Mouse (Mus musculus) v-Abl transformed pro-B cells (cell line): ENCODE measurements around the gene Cep57l1.

Experiments used
- in situ Hi-C, 2 experiments: fragments of 400-800 bp; cut with MboI; formaldehyde crosslinking; loops; one replicate each; pipeline ENCODE4 v1.15.1; 2025; ENCODE audit not compliant: unreplicated experiment in 2 of 2

Gene Cep57l1

GRCm38 (mm10) chr10:41819307-41819706 is 9.6 kb upstream of the Cep57l1 start:
- in situ Hi-C loops: loop anchor here (10.0 to 25.0 kb wide), 4 partner anchors 65 to 818 kb away; partner anchors contain the start of genes Cd164 (in 1 of the 2) and Snx3 (in 1 of the 2)

GRCm38 (mm10) chr10:41818733-41819070 is 9.0 kb upstream of the Cep57l1 start:
- in situ Hi-C loops: loop anchor here (10.0 to 25.0 kb wide), 4 partner anchors 66 to 819 kb away; partner anchors contain the start of genes Cd164 (in 1 of the 2) and Snx3 (in 1 of the 2)

GRCm38 (mm10) chr10:41818036-41818732 is 8.5 kb upstream of the Cep57l1 start:
- in situ Hi-C loops: loop anchor here (10.0 to 25.0 kb wide), 4 partner anchors 67 to 819 kb away; partner anchors contain the start of genes Cd164 (in 1 of the 2) and Snx3 (in 1 of the 2)

GRCm38 (mm10) chr10:41816516-41816915 is 6.8 kb upstream of the Cep57l1 start:
- in situ Hi-C loops: loop anchor here (10.0 to 25.0 kb wide), 4 partner anchors 68 to 821 kb away; partner anchors contain the start of genes Cd164 (in 1 of the 2) and Snx3 (in 1 of the 2)

- in situ Hi-C loops: loop anchor here (10.0 to 25.0 kb wide), 4 partner anchors 70 to 823 kb away; partner anchors contain the start of genes Cd164 (in 1 of the 2) and Snx3 (in 1 of the 2)
Measured at GRCm38 (mm10) chr10:41814305-41814853, 4.7 kb upstream of the Cep57l1 start.

GRCm38 (mm10) chr10:41812566-41812965 is 2.9 kb upstream of the Cep57l1 start:
- in situ Hi-C loops: loop anchor here (10.0 to 25.0 kb wide), 4 partner anchors 72 to 825 kb away; partner anchors contain the start of genes Cd164 (in 1 of the 2) and Snx3 (in 1 of the 2)

GRCm38 (mm10) chr10:41810564-41811455 is 1.1 kb upstream of the Cep57l1 start:
- in situ Hi-C loops: loop anchor here (10.0 to 25.0 kb wide), 4 partner anchors 74 to 826 kb away; partner anchors contain the start of genes Cd164 (in 1 of the 2) and Snx3 (in 1 of the 2)

- in situ Hi-C loops: loop anchor here (10.0 to 25.0 kb wide), 4 partner anchors 294 to 828 kb away; partner anchors contain the start of genes Cd164 (in 2 of the 2) and Snx3 (in 1 of the 2)
Measured at GRCm38 (mm10) chr10:41809080-41809770, 446 bp downstream of the Cep57l1 start.

- in situ Hi-C loops: loop anchor here (10.0 to 25.0 kb wide), 4 partner anchors 291 to 831 kb away; partner anchors contain the start of genes Cd164 (in 2 of the 2) and Snx3 (in 1 of the 2)
Measured at GRCm38 (mm10) chr10:41805729-41806355, 3.8 kb downstream of the Cep57l1 start.

GRCm38 (mm10) chr10:41804711-41805110 is 5.0 kb downstream of the Cep57l1 start:
- in situ Hi-C loops: loop anchor here (10.0 to 25.0 kb wide), 4 partner anchors 290 to 833 kb away; partner anchors contain the start of genes Cd164 (in 2 of the 2) and Snx3 (in 1 of the 2)

GRCm38 (mm10) chr10:41803467-41803866 is 6.2 kb downstream of the Cep57l1 start:
- in situ Hi-C loops: loop anchor here (10.0 to 25.0 kb wide), 4 partner anchors 289 to 834 kb away; partner anchors contain the start of genes Cd164 (in 2 of the 2) and Snx3 (in 1 of the 2)

GRCm38 (mm10) chr10:41797253-41797652 is 12.4 kb downstream of the Cep57l1 start:
- in situ Hi-C loops: no loop called here

GRCm38 (mm10) chr10:41792375-41792774 is 17.3 kb downstream of the Cep57l1 start:
- in situ Hi-C loops: no loop called here

GRCm38 (mm10) chr10:41767254-41767653 is 42.4 kb downstream of the Cep57l1 start:
- in situ Hi-C loops: no loop called here

GRCm38 (mm10) chr10:41766280-41766679 is 43.4 kb downstream of the Cep57l1 start:
- in situ Hi-C loops: no loop called here

GRCm38 (mm10) chr10:41765586-41765985 is 44.1 kb downstream of the Cep57l1 start:
- in situ Hi-C loops: no loop called here

- in situ Hi-C loops: no loop called here
Measured at GRCm38 (mm10) chr10:41763741-41764385, 45.8 kb downstream of the Cep57l1 start.

GRCm38 (mm10) chr10:41760866-41761265 is 48.8 kb downstream of the Cep57l1 start:
- in situ Hi-C loops: no loop called here
